In genomic region chr13:54571637-54572036, GRCm38 (mm10) we compare ENCODE assay signal across 19 mouse cellular contexts. TPM values are rescaled to one million over a fixed set of nuclear protein-coding genes. Genes with fewer than 3 reads are reported as not detected.
DNase-seq lines count a peak whose midpoint lies in the region; ATAC-seq lines count a peak whose summit lies in the region.
"Had no signal": no experiment of that assay in that cellular context is flagged by ENCODE, and none has a peak within 500 bp of the region (broad histone marks: within the 10 kb centered on the region; RNA-seq: fewer than 3 reads in every experiment).

No protein-coding gene starts in this region.

- peak; percentile 39 for DNase-seq in forebrain, embryonic 14.5 days (ENCODE audit: low spot score)
- DNase-seq in forebrain, embryonic 10.5 days (ENCODE audit: extremely low spot score, low spot score) = no peak
- DNase-seq in midbrain, embryonic 14.5 days = peak; percentile 33
- peak; percentile 27 for DNase-seq in R1 (ENCODE audit: low read depth, low spot score)
- DNase-seq in embryonic facial prominence, embryonic 14.5 days (ENCODE audit: low spot score) = peak; percentile 15
- no peak for DNase-seq in left cerebral cortex, adult 11 months (ENCODE audit: low spot score)
- no peak for DNase-seq in thymus, postnatal 14 days
- DNase-seq: cerebellum, adult 2 months; lung, postnatal 36 days; right cerebral cortex, postnatal 14 days; spleen, adult 18-20 months; thymus, adult 18-20 months had no signal

- no peaks in the 10 kb centered on the region for H3K27me3 ChIP-seq in forebrain, embryonic 14.5 days (replicated peaks; ENCODE audit: control insufficient read depth, insufficient read depth, low read length)
- peaks cover 19% of the 10 kb centered on the region for H3K27me3 ChIP-seq in forebrain, embryonic 10.5 days (ENCODE audit: poor library complexity, severe bottlenecking)
- no peaks in the 10 kb centered on the region for H3K27me3 ChIP-seq in midbrain, embryonic 14.5 days (ENCODE audit: control insufficient read depth, insufficient read depth, low read length)
- H3K27me3 ChIP-seq in midbrain, embryonic 13.5 days = peaks cover 6% of the 10 kb centered on the region; the same call in 1 of the 2 replicates
- H3K27me3 ChIP-seq in embryonic facial prominence, embryonic 14.5 days (replicated peaks; ENCODE audit: control insufficient read depth, insufficient read depth, low read length) = no peaks in the 10 kb centered on the region
- H3K27me3 ChIP-seq: heart, embryonic 13.5 days had no signal

- ATAC-seq in forebrain, embryonic 14.5 days = no peak
- ATAC-seq in midbrain, embryonic 14.5 days (ENCODE audit: low FRiP score, low TSS enrichment) = no peak
- ATAC-seq in midbrain, embryonic 13.5 days = no peak
- ATAC-seq in embryonic facial prominence, embryonic 14.5 days (ENCODE audit: low read depth) = no peak
- ATAC-seq: intestine, embryonic 16.5 days had no signal

- no peaks in the 10 kb centered on the region for H3K9me3 ChIP-seq in forebrain, embryonic 14.5 days (replicated peaks; ENCODE audit: control insufficient read depth, low read length)
- no peaks in the 10 kb centered on the region for H3K9me3 ChIP-seq in forebrain, embryonic 10.5 days
- no peaks in the 10 kb centered on the region for H3K9me3 ChIP-seq in midbrain, embryonic 14.5 days (ENCODE audit: control insufficient read depth, low read length)
- H3K9me3 ChIP-seq in midbrain, embryonic 13.5 days = no peaks in the 10 kb centered on the region
- no peaks in the 10 kb centered on the region for H3K9me3 ChIP-seq in embryonic facial prominence, embryonic 14.5 days (ENCODE audit: control insufficient read depth, low read length)
- H3K9me3 ChIP-seq: embryonic facial prominence, embryonic 13.5 days; heart, embryonic 13.5 days; hindbrain, embryonic 13.5 days; kidney, embryonic 15.5 days; neural tube, embryonic 12.5 days had no signal

- no peak overlapping the region for H3K4me2 ChIP-seq in forebrain, embryonic 14.5 days (ENCODE audit: low read length)
- no peak overlapping the region for H3K4me2 ChIP-seq in midbrain, embryonic 14.5 days (ENCODE audit: low read length)
- H3K4me2 ChIP-seq in midbrain, embryonic 13.5 days (replicated peaks) = no peak overlapping the region
- no peak overlapping the region for H3K4me2 ChIP-seq in embryonic facial prominence, embryonic 14.5 days (ENCODE audit: low read depth, low read length)
- H3K4me2 ChIP-seq: embryonic facial prominence, embryonic 13.5 days; heart, embryonic 13.5 days; hindbrain, embryonic 13.5 days; kidney, embryonic 15.5 days; neural tube, embryonic 12.5 days had no signal

- H3K4me3 ChIP-seq in forebrain, embryonic 14.5 days (ENCODE audit: low read depth, low read length) = no peak overlapping the region
- no peak overlapping the region for H3K4me3 ChIP-seq in forebrain, embryonic 10.5 days
- H3K4me3 ChIP-seq in midbrain, embryonic 14.5 days (replicated peaks; ENCODE audit: low read depth, low read length) = no peak overlapping the region
- H3K4me3 ChIP-seq in midbrain, embryonic 13.5 days (replicated peaks) = no peak overlapping the region
- no peak overlapping the region for H3K4me3 ChIP-seq in embryonic facial prominence, embryonic 14.5 days (ENCODE audit: low read depth, low read length)
- H3K4me3 ChIP-seq: embryonic facial prominence, embryonic 13.5 days; heart, embryonic 13.5 days; hindbrain, embryonic 13.5 days; kidney, embryonic 15.5 days; neural tube, embryonic 12.5 days had no signal

- H3K4me1 ChIP-seq in forebrain, embryonic 14.5 days (ENCODE audit: control insufficient read depth, insufficient read depth, low read length) = peaks cover 13% of the 10 kb centered on the region
- H3K4me1 ChIP-seq in forebrain, embryonic 10.5 days = peaks cover 32% of the 10 kb centered on the region
- peaks cover 13% of the 10 kb centered on the region for H3K4me1 ChIP-seq in midbrain, embryonic 14.5 days (ENCODE audit: control insufficient read depth, insufficient read depth, low read length)
- H3K4me1 ChIP-seq in midbrain, embryonic 13.5 days (replicated peaks) = peaks cover 20% of the 10 kb centered on the region
- peaks cover 8% of the 10 kb centered on the region; the same call in 1 of the 2 replicates for H3K4me1 ChIP-seq in embryonic facial prominence, embryonic 14.5 days (ENCODE audit: control insufficient read depth, insufficient read depth, low read length)

- H3K36me3 ChIP-seq in forebrain, embryonic 14.5 days (ENCODE audit: control insufficient read depth, insufficient read depth, low read length) = no peaks in the 10 kb centered on the region
- H3K36me3 ChIP-seq in forebrain, embryonic 10.5 days (replicated peaks) = peaks cover 6% of the 10 kb centered on the region
- no peaks in the 10 kb centered on the region for H3K36me3 ChIP-seq in midbrain, embryonic 14.5 days (ENCODE audit: control insufficient read depth, insufficient read depth, low read length)
- H3K36me3 ChIP-seq in midbrain, embryonic 13.5 days = peaks cover under 1% of the 10 kb centered on the region
- H3K36me3 ChIP-seq in embryonic facial prominence, embryonic 14.5 days (ENCODE audit: control insufficient read depth, insufficient read depth, low read length) = no peaks in the 10 kb centered on the region
- H3K36me3 ChIP-seq: hindbrain, embryonic 13.5 days had no signal

- 8% methylated on average over 2 of the region's 2 CpGs for WGBS in forebrain, embryonic 14.5 days
- 59% methylated on average over 2 of the region's 2 CpGs for WGBS in forebrain, embryonic 10.5 days
- 10% methylated on average over 2 of the region's 2 CpGs for WGBS in midbrain, embryonic 14.5 days
- 24% methylated on average over 2 of the region's 2 CpGs for WGBS in midbrain, embryonic 13.5 days
- WGBS in embryonic facial prominence, embryonic 14.5 days = 49% methylated on average over 2 of the region's 2 CpGs

- H3K27ac ChIP-seq in forebrain, embryonic 14.5 days (ENCODE audit: low read depth, low read length) = no peak overlapping the region
- no peak overlapping the region for H3K27ac ChIP-seq in forebrain, embryonic 10.5 days
- no peak overlapping the region for H3K27ac ChIP-seq in midbrain, embryonic 14.5 days (replicated peaks; ENCODE audit: low read depth, low read length)
- no peak overlapping the region for H3K27ac ChIP-seq in midbrain, embryonic 13.5 days
- H3K27ac ChIP-seq in embryonic facial prominence, embryonic 14.5 days (replicated peaks; ENCODE audit: low read depth, low read length) = no peak overlapping the region
- H3K27ac ChIP-seq: embryonic facial prominence, embryonic 13.5 days; heart, embryonic 13.5 days; hindbrain, embryonic 13.5 days; kidney, embryonic 15.5 days; neural tube, embryonic 12.5 days had no signal

- no peak overlapping the region for H3K9ac ChIP-seq in forebrain, embryonic 14.5 days (ENCODE audit: low read length)
- H3K9ac ChIP-seq in midbrain, embryonic 14.5 days (replicated peaks; ENCODE audit: low read length) = no peak overlapping the region
- H3K9ac ChIP-seq in midbrain, embryonic 13.5 days (replicated peaks) = no peak overlapping the region
- H3K9ac ChIP-seq in embryonic facial prominence, embryonic 14.5 days (ENCODE audit: low read depth, low read length) = no peak overlapping the region
- H3K9ac ChIP-seq: embryonic facial prominence, embryonic 13.5 days; heart, embryonic 13.5 days; hindbrain, embryonic 13.5 days; kidney, embryonic 15.5 days; neural tube, embryonic 12.5 days had no signal

RNA-seq across cellular contexts. Expression of gene Arl10, which starts 3.2 kb away (rescaled TPM):
- 57.4 and 72.5 TPM in 2 replicates for polyA plus RNA-seq in forebrain, embryonic 14.5 days (2014; fragmentation: Nextera tagmentation; extraction: Ambion mirVana)
- 23.3 and 26.5 TPM in 2 replicates for polyA plus RNA-seq in forebrain, embryonic 10.5 days (2016; fragmentation: Nextera tagmentation; extraction: Ambion mirVana)
- polyA plus RNA-seq in midbrain, embryonic 14.5 days (2014; fragmentation: Nextera tagmentation; extraction: Ambion mirVana) = 88.1 and 117 TPM in 2 replicates
- polyA plus RNA-seq in midbrain, embryonic 13.5 days (2015; fragmentation: Nextera tagmentation; extraction: Ambion mirVana) = 76.0 and 84.9 TPM in 2 replicates
- 18.8 and 22.1 TPM in 2 replicates for polyA plus RNA-seq in embryonic facial prominence, embryonic 14.5 days (2014; fragmentation: Nextera tagmentation; extraction: Ambion mirVana)

RNA-seq across cellular contexts. Expression of gene 4833439L19Rik, which starts 6.4 kb away (rescaled TPM):
- 259 and 289 TPM in 2 replicates for polyA plus RNA-seq in forebrain, embryonic 14.5 days (2014; fragmentation: Nextera tagmentation; extraction: Ambion mirVana)
- 201 and 202 TPM in 2 replicates for polyA plus RNA-seq in forebrain, embryonic 10.5 days (2016; fragmentation: Nextera tagmentation; extraction: Ambion mirVana)
- polyA plus RNA-seq in midbrain, embryonic 14.5 days (2014; fragmentation: Nextera tagmentation; extraction: Ambion mirVana) = 240 and 277 TPM in 2 replicates
- 269 and 271 TPM in 2 replicates for polyA plus RNA-seq in midbrain, embryonic 13.5 days (2015; fragmentation: Nextera tagmentation; extraction: Ambion mirVana)
- polyA plus RNA-seq in embryonic facial prominence, embryonic 14.5 days (2014; fragmentation: Nextera tagmentation; extraction: Ambion mirVana) = 124 and 134 TPM in 2 replicates

RNA-seq across cellular contexts. Expression of gene Nop16, which starts 18.3 kb away (rescaled TPM):
- 31.4 and 38.8 TPM in 2 replicates for polyA plus RNA-seq in forebrain, embryonic 14.5 days (2014; fragmentation: Nextera tagmentation; extraction: Ambion mirVana)
- 99.8 and 111 TPM in 2 replicates for polyA plus RNA-seq in forebrain, embryonic 10.5 days (2016; fragmentation: Nextera tagmentation; extraction: Ambion mirVana)
- 36.5 and 44.2 TPM in 2 replicates for polyA plus RNA-seq in midbrain, embryonic 14.5 days (2014; fragmentation: Nextera tagmentation; extraction: Ambion mirVana)
- 51.2 and 53.2 TPM in 2 replicates for polyA plus RNA-seq in midbrain, embryonic 13.5 days (2015; fragmentation: Nextera tagmentation; extraction: Ambion mirVana)
- 42.7 and 51.6 TPM in 2 replicates for polyA plus RNA-seq in embryonic facial prominence, embryonic 14.5 days (2014; fragmentation: Nextera tagmentation; extraction: Ambion mirVana)

RNA-seq across cellular contexts. Expression of gene Higd2a, which starts 18.4 kb away (rescaled TPM):
- polyA plus RNA-seq in forebrain, embryonic 14.5 days (2014; fragmentation: Nextera tagmentation; extraction: Ambion mirVana) = 213 and 245 TPM in 2 replicates
- 143 and 144 TPM in 2 replicates for polyA plus RNA-seq in forebrain, embryonic 10.5 days (2016; fragmentation: Nextera tagmentation; extraction: Ambion mirVana)
- polyA plus RNA-seq in midbrain, embryonic 14.5 days (2014; fragmentation: Nextera tagmentation; extraction: Ambion mirVana) = 219 and 273 TPM in 2 replicates
- polyA plus RNA-seq in midbrain, embryonic 13.5 days (2015; fragmentation: Nextera tagmentation; extraction: Ambion mirVana) = 212 and 224 TPM in 2 replicates
- polyA plus RNA-seq in embryonic facial prominence, embryonic 14.5 days (2014; fragmentation: Nextera tagmentation; extraction: Ambion mirVana) = 163 and 165 TPM in 2 replicates

RNA-seq across cellular contexts. Expression of gene Cltb, which starts 39.5 kb away (rescaled TPM):
- 84.4 and 107 TPM in 2 replicates for polyA plus RNA-seq in forebrain, embryonic 14.5 days (2014; fragmentation: Nextera tagmentation; extraction: Ambion mirVana)
- polyA plus RNA-seq in forebrain, embryonic 10.5 days (2016; fragmentation: Nextera tagmentation; extraction: Ambion mirVana) = 12.4 and 15.3 TPM in 2 replicates
- polyA plus RNA-seq in midbrain, embryonic 14.5 days (2014; fragmentation: Nextera tagmentation; extraction: Ambion mirVana) = 127 and 188 TPM in 2 replicates
- polyA plus RNA-seq in midbrain, embryonic 13.5 days (2015; fragmentation: Nextera tagmentation; extraction: Ambion mirVana) = 84.2 and 91.1 TPM in 2 replicates
- polyA plus RNA-seq in embryonic facial prominence, embryonic 14.5 days (2014; fragmentation: Nextera tagmentation; extraction: Ambion mirVana) = 40.2 and 48.1 TPM in 2 replicates

Comparison
In these comparisons a context has a peak if more than half of its experiments do, and no peak if none do; other contexts are left out.
1. DNase-seq: peak in forebrain, embryonic 14.5 days (single experiment), midbrain, embryonic 14.5 days (single experiment), R1 (single experiment) and embryonic facial prominence, embryonic 14.5 days (single experiment); none in forebrain, embryonic 10.5 days (single experiment), left cerebral cortex, adult 11 months (single experiment) and thymus, postnatal 14 days (single experiment).